Mouse (Mus musculus): Measurements from ENCODE around the gene Akt3.

DNA sequence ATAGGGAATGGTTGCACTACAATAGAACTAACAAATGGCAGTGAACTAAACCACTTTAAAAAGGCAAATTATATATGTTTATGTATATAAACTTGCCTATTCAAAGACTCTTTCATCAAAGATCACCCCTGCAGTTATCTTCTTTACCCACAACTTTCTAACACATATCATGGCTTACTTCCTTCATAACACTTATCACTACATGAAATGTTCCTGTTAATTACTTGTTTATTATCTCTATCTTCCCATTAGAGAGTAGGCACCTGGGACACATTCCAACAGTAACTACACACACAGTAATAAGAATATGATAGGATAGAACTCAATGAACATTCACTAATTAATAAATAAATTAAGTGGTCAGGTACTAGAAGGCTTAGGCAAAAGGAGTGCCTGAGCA lies 21.8 kb downstream of the Akt3 start:
- TF ChIP-seq CHD2 (IDR thresholded peaks at IDR 0.05; ENCODE audit: low read depth, low read length) (no peak), ZC3H11A (IDR thresholded peaks at IDR 0.05; ENCODE audit: borderline replicate concordance, low read depth, low read length) (no peak), HCFC1 (IDR thresholded peaks at IDR 0.05; ENCODE audit: borderline replicate concordance, insufficient read depth, low read length) (no peak), MAFK (IDR thresholded peaks at IDR 0.05; ENCODE audit: insufficient read depth, low read depth, low read length) (no peak)
